Mouse (Mus musculus) stomach, postnatal 0 days (tissue): ENCODE results near the gene Acvr1b. TPM values are rescaled to one million over a fixed set of nuclear protein-coding genes. Genes with fewer than 3 reads are reported as not detected.
A peak's percentile ranks its signal among the peaks of the same experiment; 100 is the strongest.

Source experiments
- ATAC-seq: fragments of 200-750 bp; cut with Nextera tagmentation; 2 replicates; pipeline ENCODE4 v1.8.0; 2017; ENCODE audit not compliant: low FRiP score, low TSS enrichment
- DNase-seq: peaks from one replicate; pipeline ENCODE4 v3.0.0-alpha.2; 2016; ENCODE audit warnings: low spot score
- H3K27ac ChIP-seq: fragments of 300-500 bp; sonication (generic); replicated peaks from 2 replicates; pipeline ENCODE4 v1.5.1; 2014; ENCODE audit warnings: mild to moderate bottlenecking, control low read depth
- H3K27me3 ChIP-seq: fragments of 300-500 bp; sonication (generic); 2 replicates; pipeline ENCODE4 v1.6.1; 2014; ENCODE audit warnings: low read length; ENCODE audit not compliant: control insufficient read depth, insufficient read depth
- H3K36me3 ChIP-seq: fragments of 300-500 bp; sonication (generic); 2 replicates; pipeline ENCODE4 v1.6.1; 2014; ENCODE audit warnings: low read length, mixed read lengths; ENCODE audit not compliant: control insufficient read depth, insufficient read depth
- H3K4me1 ChIP-seq: fragments of 300-500 bp; sonication (generic); replicated peaks from 2 replicates; pipeline ENCODE4 v1.6.1; 2014; ENCODE audit warnings: antibody characterized with exemption; ENCODE audit not compliant: control insufficient read depth, insufficient read depth
- H3K4me2 ChIP-seq: fragments of 300-500 bp; sonication (generic); replicated peaks from 2 replicates; pipeline ENCODE4 v1.6.1; 2014; ENCODE audit warnings: low read depth, mild to moderate bottlenecking, control low read depth, moderate library complexity
- H3K4me3 ChIP-seq: fragments of 300-500 bp; sonication (generic); 2 replicates; pipeline ENCODE4 v1.5.1; 2014; ENCODE audit warnings: low read depth, low read length, control low read depth
- H3K9ac ChIP-seq: fragments of 300-500 bp; sonication (generic); 2 replicates; pipeline ENCODE4 v1.6.1; 2014; ENCODE audit warnings: mild to moderate bottlenecking, low read length, control low read depth, mixed read lengths
- H3K9me3 ChIP-seq: fragments of 300-500 bp; sonication (generic); 2 replicates; pipeline ENCODE4 v1.6.1; 2016; ENCODE audit warnings: low read length; ENCODE audit not compliant: control insufficient read depth
- CTCF ChIP-seq: IDR thresholded peaks from 2 replicates; pipeline ENCODE4 v1.5.1; 2016; ENCODE audit warnings: antibody characterized with exemption, low read depth, mild to moderate bottlenecking, moderate library complexity
- EP300 ChIP-seq: optimal IDR thresholded peaks from 2 replicates; pipeline ENCODE3; 2016; ENCODE audit warnings: antibody characterized with exemption
- WGBS: fragments of 180-500 bp; shearing (Covaris S2); extraction: QIAGEN DNeasy Blood & Tissue Kit; methylation state at CpG from one replicate; pipeline ENCODE4 v1.1.7; 2014; 5-methylcytosine and 5-hydroxymethylcytosine counted together
- polyA plus RNA-seq: library from polyadenylated mRNA; unstranded; fragments of >200 nt; fragmentation: Nextera tagmentation; extraction: Ambion mirVana; gene quantifications from 2 replicates; pipeline ENCODE4 v1.2.1, GENCODE M21; 2015

Gene Acvr1b
- polyA plus RNA-seq, 1 experiment from 2014 or later, result 6.9 TPM

- peak; percentile 21; the same call in 1 of the 2 replicates for TF ChIP-seq CTCF
- TF ChIP-seq EP300, result no peak
- Histone ChIP-seq H3K36me3 (no peaks in the 10 kb centered on the region), H3K27ac (peak overlapping the region; percentile 24), H3K4me2 (peak overlapping the region; percentile 27), H3K4me1 (peaks cover 3% of the 10 kb centered on the region), H3K9me3 (no peaks in the 10 kb centered on the region), H3K9ac (peak overlapping the region; percentile 9; the same call in 1 of the 2 replicates), H3K4me3 (no peak overlapping the region), H3K27me3 (no peaks in the 10 kb centered on the region)
- ATAC-seq, result no peak
- 23% methylated on average over 11 of the region's 11 CpGs for WGBS
- no peak for DNase-seq
Measured at GRCm38 (mm10) chr15:101131498-101131897, 42.4 kb upstream of the Acvr1b start.

- DNase-seq, result no peak
- H3K9me3 ChIP-seq, result no peaks in the 10 kb centered on the region
- 0 out of 2 replicates have a peak overlapping the region, but pooled peaks have one; percentile 9 for H3K9ac ChIP-seq
- no peak for ATAC-seq
- H3K36me3 ChIP-seq, result peaks cover 2% of the 10 kb centered on the region; the same call in 1 of the 2 replicates
- 60% methylated on average over 6 of the region's 6 CpGs for WGBS
- H3K27ac ChIP-seq, result no peak overlapping the region; the same call in 1 of the 2 replicates
- peaks cover 3% of the 10 kb centered on the region for H3K4me1 ChIP-seq
- H3K4me2 ChIP-seq, result no peak overlapping the region; the same call in 1 of the 2 replicates
- TF ChIP-seq EP300, result no peak
- TF ChIP-seq CTCF, result no peak
- H3K4me3 ChIP-seq, result no peak overlapping the region
- no peaks in the 10 kb centered on the region for H3K27me3 ChIP-seq
Measured at GRCm38 (mm10) chr15:101132041-101132440, 41.8 kb upstream of the Acvr1b start.

- peak overlapping the region; percentile 79 for H3K27ac ChIP-seq
- H3K9ac ChIP-seq, result no peak overlapping the region
- H3K4me2 ChIP-seq, result no peak overlapping the region
- no peaks in the 10 kb centered on the region for H3K27me3 ChIP-seq
- WGBS, result 67% methylated on average over 6 of the region's 6 CpGs
- H3K36me3 ChIP-seq, result peaks cover 7% of the 10 kb centered on the region; the same call in 1 of the 2 replicates
- H3K4me1 ChIP-seq, result peaks cover 3% of the 10 kb centered on the region
- TF ChIP-seq CTCF (no peak), EP300 (no peak)
- no peak overlapping the region for H3K4me3 ChIP-seq
- DNase-seq (no peak), ATAC-seq (no peak)
- no peaks in the 10 kb centered on the region for H3K9me3 ChIP-seq
Measured at GRCm38 (mm10) chr15:101132761-101133160, 41.1 kb upstream of the Acvr1b start.

GRCm38 (mm10) chr15:101133993-101134704 is 39.7 kb upstream of the Acvr1b start:
- DNase-seq, result no peak
- H3K4me3 ChIP-seq, result peak overlapping the region; percentile 32
- no peaks in the 10 kb centered on the region for H3K9me3 ChIP-seq
- peaks cover 7% of the 10 kb centered on the region; the same call in 1 of the 2 replicates for H3K36me3 ChIP-seq
- H3K27ac ChIP-seq, result peak overlapping the region; percentile 79
- peak overlapping the region; percentile 50; the same call in 1 of the 2 replicates for H3K9ac ChIP-seq
- no peaks in the 10 kb centered on the region for H3K27me3 ChIP-seq
- peaks cover 3% of the 10 kb centered on the region for H3K4me1 ChIP-seq
- WGBS, result 22% methylated on average over 15 of the region's 15 CpGs
- TF ChIP-seq CTCF (no peak), EP300 (no peak)
- H3K4me2 ChIP-seq, result peak overlapping the region; percentile 45
- peak; percentile 59; the same call in 1 of the 2 replicates for ATAC-seq

- no peak for DNase-seq
- Histone ChIP-seq H3K4me1 (peaks cover 12% of the 10 kb centered on the region), H3K27me3 (no peaks in the 10 kb centered on the region), H3K4me3 (peak overlapping the region; percentile 32), H3K9ac (peak overlapping the region; percentile 41; the same call in 1 of the 2 replicates), H3K36me3 (peaks cover 10% of the 10 kb centered on the region; the same call in 1 of the 2 replicates), H3K27ac (peak overlapping the region; percentile 78), H3K9me3 (no peaks in the 10 kb centered on the region), H3K4me2 (peak overlapping the region; percentile 45)
- WGBS, result 30% methylated on average over 8 of the region's 8 CpGs
- no peak for ATAC-seq
- no peak for TF ChIP-seq EP300
- no peak for TF ChIP-seq CTCF
Measured at GRCm38 (mm10) chr15:101135405-101135804, 38.5 kb upstream of the Acvr1b start.

GRCm38 (mm10) chr15:101137455-101137854 is 36.4 kb upstream of the Acvr1b start:
- no peak overlapping the region for H3K9ac ChIP-seq
- no peak for ATAC-seq
- no peaks in the 10 kb centered on the region for H3K27me3 ChIP-seq
- H3K4me3 ChIP-seq, result no peak overlapping the region
- DNase-seq, result no peak
- H3K36me3 ChIP-seq, result peaks cover 10% of the 10 kb centered on the region; the same call in 1 of the 2 replicates
- TF ChIP-seq EP300, result no peak
- no peak for TF ChIP-seq CTCF
- H3K4me1 ChIP-seq, result peaks cover 13% of the 10 kb centered on the region
- no peak overlapping the region for H3K4me2 ChIP-seq
- H3K27ac ChIP-seq, result no peak overlapping the region
- WGBS, result 80% methylated on average over 11 of the region's 11 CpGs
- H3K9me3 ChIP-seq, result no peaks in the 10 kb centered on the region
